Mouse (Mus musculus) regulatory T cell (primary cell): ENCODE results near the gene Rpl7l1.

Experiments used
- in situ Hi-C: fragments of 300-600 bp; cut with MboI, MseI; formaldehyde crosslinking; loops from one replicate; pipeline ENCODE4 v1.15.1; 2025; ENCODE audit warnings: high pct_unique_total_duplicates

Rpl7l1 gene

GRCm38 (mm10) chr17:46741305-46741704 is 41.2 kb downstream of the Rpl7l1 start:
- in situ Hi-C loops: no loop called here

GRCm38 (mm10) chr17:46736160-46736559 is 46.3 kb downstream of the Rpl7l1 start:
- in situ Hi-C loops: no loop called here

- in situ Hi-C loops: no loop called here
Measured at GRCm38 (mm10) chr17:46735287-46735686, 47.2 kb downstream of the Rpl7l1 start.

- in situ Hi-C loops: no loop called here
Measured at GRCm38 (mm10) chr17:46734055-46734454, 48.4 kb downstream of the Rpl7l1 start.

- in situ Hi-C loops: no loop called here
Measured at GRCm38 (mm10) chr17:46728904-46729318, 53.6 kb downstream of the Rpl7l1 start, which contains the start of gene Gnmt. Gene Gnmt (minus strand): TSS chr17:46729168.

GRCm38 (mm10) chr17:46728496-46728895 is 54.0 kb downstream of the Rpl7l1 start:
- in situ Hi-C loops: no loop called here

- in situ Hi-C loops: no loop called here
Measured at GRCm38 (mm10) chr17:46728021-46728420, 54.5 kb downstream of the Rpl7l1 start.

- in situ Hi-C loops: no loop called here
Measured at GRCm38 (mm10) chr17:46727271-46727670, 55.2 kb downstream of the Rpl7l1 start.

- in situ Hi-C loops: no loop called here
Measured at GRCm38 (mm10) chr17:46725731-46726645, 56.5 kb downstream of the Rpl7l1 start.

- in situ Hi-C loops: no loop called here
Measured at GRCm38 (mm10) chr17:46725273-46725672, 57.2 kb downstream of the Rpl7l1 start.

GRCm38 (mm10) chr17:46724477-46725084 is 57.9 kb downstream of the Rpl7l1 start:
- in situ Hi-C loops: loop anchor here (5.0 kb wide), 1 partner anchor 62 kb away; no protein-coding TSS in a partner anchor
